Mouse (Mus musculus): ENCODE data around the gene Igfbp7. TPM values are rescaled to one million over a fixed set of nuclear protein-coding genes. Genes with fewer than 3 reads are reported as not detected.
A peak's percentile ranks its signal among the peaks of the same experiment; 100 is the strongest.

Igfbp7 gene
- total RNA-seq, 2 experiments from 2014 or later = 53.8 to 54.4 TPM

- no peak for DNase-seq (ENCODE audit: extremely low spot score in 1 of 2, low spot score in 2 of 2)
- intact Hi-C loops (cut with DNase I) = no loop called here
Observed at GRCm38 (mm10) chr5:77408530-77408929, 689 bp upstream of the Igfbp7 start.

- no peak for DNase-seq (ENCODE audit: extremely low spot score in 1 of 2, low spot score in 2 of 2)
- intact Hi-C loops (cut with DNase I) = no loop called here
Observed at GRCm38 (mm10) chr5:77406371-77406871, 1.4 kb downstream of the Igfbp7 start.

- DNase-seq (ENCODE audit: extremely low spot score in 1 of 2, low spot score in 2 of 2) = no peak
- intact Hi-C loops (cut with DNase I) = no loop called here
Observed at GRCm38 (mm10) chr5:77405455-77406057, 2.3 kb downstream of the Igfbp7 start.

- intact Hi-C loops (cut with DNase I) = loop anchor here (5.0 kb wide), 1 partner anchor 48 kb away; no protein-coding TSS in a partner anchor
- no peak for DNase-seq (ENCODE audit: extremely low spot score in 1 of 2, low spot score in 2 of 2)
Observed at GRCm38 (mm10) chr5:77404941-77405340, 2.9 kb downstream of the Igfbp7 start.

- intact Hi-C loops (cut with DNase I) = loop anchor here (5.0 kb wide), 1 partner anchor 46 kb away; no protein-coding TSS in a partner anchor
- DNase-seq (ENCODE audit: extremely low spot score in 1 of 2, low spot score in 2 of 2) = no peak
Observed at GRCm38 (mm10) chr5:77402901-77403300, 4.9 kb downstream of the Igfbp7 start.

GRCm38 (mm10) chr5:77402137-77402536 is 5.7 kb downstream of the Igfbp7 start:
- DNase-seq (ENCODE audit: extremely low spot score in 1 of 2, low spot score in 2 of 2) = no peak
- intact Hi-C loops (cut with DNase I) = loop anchor here (5.0 kb wide), 1 partner anchor 45 kb away; no protein-coding TSS in a partner anchor

GRCm38 (mm10) chr5:77400823-77401222 is 7.0 kb downstream of the Igfbp7 start:
- intact Hi-C loops (cut with DNase I) = loop anchor here (5.0 kb wide), 1 partner anchor 44 kb away; no protein-coding TSS in a partner anchor
- DNase-seq (ENCODE audit: extremely low spot score in 1 of 2, low spot score in 2 of 2) = no peak

GRCm38 (mm10) chr5:77400151-77400550 is 7.7 kb downstream of the Igfbp7 start:
- DNase-seq (ENCODE audit: extremely low spot score in 1 of 2, low spot score in 2 of 2) = peak in 1 of 2 experiments; percentile 58
- intact Hi-C loops (cut with DNase I) = loop anchor here (5.0 kb wide), 1 partner anchor 43 kb away; no protein-coding TSS in a partner anchor

- no peak for DNase-seq (ENCODE audit: extremely low spot score in 1 of 2, low spot score in 2 of 2)
- intact Hi-C loops (cut with DNase I) = no loop called here
Observed at GRCm38 (mm10) chr5:77399076-77399475, 8.8 kb downstream of the Igfbp7 start.

GRCm38 (mm10) chr5:77398285-77399057 is 9.4 kb downstream of the Igfbp7 start:
- DNase-seq (ENCODE audit: extremely low spot score in 1 of 2, low spot score in 2 of 2) = no peak

GRCm38 (mm10) chr5:77393990-77394618 is 13.7 kb downstream of the Igfbp7 start:
- intact Hi-C loops (cut with DNase I) = no loop called here
- DNase-seq (ENCODE audit: extremely low spot score in 1 of 2, low spot score in 2 of 2) = no peak

More at GRCm38 (mm10) chr5:77398285-77399057, 9.4 kb downstream of the Igfbp7 start:
- intact Hi-C loops (cut with DNase I) = no loop called here

GRCm38 (mm10) chr5:77393094-77393619 is 14.7 kb downstream of the Igfbp7 start:
- intact Hi-C loops (cut with DNase I) = no loop called here
- DNase-seq (ENCODE audit: extremely low spot score in 1 of 2, low spot score in 2 of 2) = no peak

- DNase-seq (ENCODE audit: extremely low spot score in 1 of 2, low spot score in 2 of 2) = no peak
- intact Hi-C loops (cut with DNase I) = no loop called here
Observed at GRCm38 (mm10) chr5:77390272-77390671, 17.6 kb downstream of the Igfbp7 start.

GRCm38 (mm10) chr5:77388359-77388758 is 19.5 kb downstream of the Igfbp7 start:
- DNase-seq (ENCODE audit: extremely low spot score in 1 of 2, low spot score in 2 of 2) = no peak
- intact Hi-C loops (cut with DNase I) = no loop called here

GRCm38 (mm10) chr5:77387414-77387704 is 20.5 kb downstream of the Igfbp7 start:
- no peak for DNase-seq (ENCODE audit: extremely low spot score in 1 of 2, low spot score in 2 of 2)
- intact Hi-C loops (cut with DNase I) = no loop called here

GRCm38 (mm10) chr5:77386596-77387413 is 21.0 kb downstream of the Igfbp7 start:
- no peak for DNase-seq (ENCODE audit: extremely low spot score in 1 of 2, low spot score in 2 of 2)
- intact Hi-C loops (cut with DNase I) = no loop called here

- intact Hi-C loops (cut with DNase I) = no loop called here
- DNase-seq (ENCODE audit: extremely low spot score in 1 of 2, low spot score in 2 of 2) = no peak
Observed at GRCm38 (mm10) chr5:77385900-77386595, 21.8 kb downstream of the Igfbp7 start.

- intact Hi-C loops (cut with DNase I) = no loop called here
- no peak for DNase-seq (ENCODE audit: extremely low spot score in 1 of 2, low spot score in 2 of 2)
Observed at GRCm38 (mm10) chr5:77385221-77385620, 22.6 kb downstream of the Igfbp7 start.
